Mouse (Mus musculus): ENCODE results near the gene Ppp1r36.
A peak's percentile ranks its signal among the peaks of the same experiment; 100 is the strongest.
"Not testable (repeated sequence)": the region's sequence is repeated elsewhere in the genome, so short reads cannot be mapped to it uniquely, and the experiment has no call there.

Ppp1r36 gene

GRCm38 (mm10) chr12:76401674-76402073, 15.7 kb upstream of the Ppp1r36 start:
- DNase-seq, result no peak

- peak; percentile 95 for DNase-seq
Observed at GRCm38 (mm10) chr12:76402991-76403885, 14.1 kb upstream of the Ppp1r36 start.

- DNase-seq, result peak; percentile 100
Observed at GRCm38 (mm10) chr12:76403886-76404537, 13.3 kb upstream of the Ppp1r36 start, which contains the start of gene Hspa2. Gene Hspa2 (plus strand): TSS chr12:76404176.

- no peak for DNase-seq
Observed at GRCm38 (mm10) chr12:76404836-76405182, 12.5 kb upstream of the Ppp1r36 start.

GRCm38 (mm10) chr12:76405183-76405970, 12.0 kb upstream of the Ppp1r36 start:
- DNase-seq, result peak; percentile 45

GRCm38 (mm10) chr12:76405971-76406370, 11.4 kb upstream of the Ppp1r36 start:
- DNase-seq, result peak; percentile 17

- DNase-seq, result no peak
Observed at GRCm38 (mm10) chr12:76407184-76407583, 10.2 kb upstream of the Ppp1r36 start.

GRCm38 (mm10) chr12:76409166-76409565, 8.2 kb upstream of the Ppp1r36 start:
- DNase-seq, result no peak

- no peak for DNase-seq
Observed at GRCm38 (mm10) chr12:76415383-76416010, 1.8 kb upstream of the Ppp1r36 start.

GRCm38 (mm10) chr12:76418346-76418745, 1.0 kb downstream of the Ppp1r36 start:
- no peak for DNase-seq

- DNase-seq, result no peak
Observed at GRCm38 (mm10) chr12:76425256-76425655, 7.9 kb downstream of the Ppp1r36 start.

- DNase-seq, result no peak
Observed at GRCm38 (mm10) chr12:76427546-76427945, 10.2 kb downstream of the Ppp1r36 start.

GRCm38 (mm10) chr12:76430879-76431406, 13.6 kb downstream of the Ppp1r36 start:
- DNase-seq, result no peak

- DNase-seq, result no peak
Observed at GRCm38 (mm10) chr12:76431431-76431830, 14.1 kb downstream of the Ppp1r36 start.

GRCm38 (mm10) chr12:76434111-76434510, 16.8 kb downstream of the Ppp1r36 start:
- no peak for DNase-seq

- DNase-seq, result no peak
Observed at GRCm38 (mm10) chr12:76435084-76435483, 17.7 kb downstream of the Ppp1r36 start.

- DNase-seq, result no peak
Observed at GRCm38 (mm10) chr12:76435549-76435948, 18.2 kb downstream of the Ppp1r36 start.

- DNase-seq, result not testable (repeated sequence)
Observed at GRCm38 (mm10) chr12:76443488-76443887, 26.1 kb downstream of the Ppp1r36 start.

- peak; percentile 19 for DNase-seq
Observed at GRCm38 (mm10) chr12:76444359-76444772, 27.0 kb downstream of the Ppp1r36 start.

GRCm38 (mm10) chr12:76444862-76445261, 27.5 kb downstream of the Ppp1r36 start:
- DNase-seq, result no peak

- peak; percentile 65 for DNase-seq
Observed at GRCm38 (mm10) chr12:76446201-76446600, 28.9 kb downstream of the Ppp1r36 start.

GRCm38 (mm10) chr12:76448127-76448526, 30.8 kb downstream of the Ppp1r36 start:
- DNase-seq, result no peak
